Mouse (Mus musculus) hindbrain, postnatal 0 days (tissue): ENCODE measurements at regions not wholly inside any gene's neighbourhood (a gene's known extent, or its start where the extent isn't known, plus 50 kb on each side); places are given as distances from the start of the nearest gene placed in this dataset.
A peak's percentile ranks its signal among the peaks of the same experiment; 100 is the strongest.
"Not testable (repeated sequence)": the region's sequence is repeated elsewhere in the genome, so short reads cannot be mapped to it uniquely, and the experiment has no call there.

Source experiments
- ATAC-seq: fragments of 200-750 bp; cut with Nextera tagmentation; 2 replicates; pipeline ENCODE4 v1.8.0; 2017; ENCODE audit warnings: mild to moderate bottlenecking, moderate TSS enrichment, moderate library complexity
- DNase-seq: peaks from one replicate; pipeline ENCODE4 v3.0.0-alpha.2; 2015; ENCODE audit warnings: low spot score
- H3K27ac ChIP-seq: fragments of 300-500 bp; sonication (generic); 2 replicates; pipeline ENCODE4 v1.5.1; 2014; ENCODE audit warnings: mild to moderate bottlenecking
- H3K27me3 ChIP-seq: fragments of 300-500 bp; sonication (generic); 2 replicates; pipeline ENCODE4 v1.6.1; 2014; ENCODE audit warnings: low read length, mixed read lengths; ENCODE audit not compliant: insufficient read depth
- H3K36me3 ChIP-seq: fragments of 300-500 bp; sonication (generic); 2 replicates; pipeline ENCODE4 v1.6.1; 2014; ENCODE audit warnings: low read length, mixed read lengths; ENCODE audit not compliant: insufficient read depth
- H3K4me1 ChIP-seq: fragments of 300-500 bp; sonication (generic); 2 replicates; pipeline ENCODE4 v1.6.1; 2014; ENCODE audit warnings: antibody characterized with exemption, low read length, mixed read lengths; ENCODE audit not compliant: insufficient read depth
- H3K4me2 ChIP-seq: fragments of 300-500 bp; sonication (generic); 2 replicates; pipeline ENCODE4 v1.6.1; 2014; ENCODE audit warnings: low read depth, mild to moderate bottlenecking, low read length, moderate library complexity, mixed read lengths
- H3K4me3 ChIP-seq: fragments of 300-500 bp; sonication (generic); 2 replicates; pipeline ENCODE4 v1.5.1; 2014; ENCODE audit warnings: low read length
- H3K9ac ChIP-seq: fragments of 300-500 bp; sonication (generic); replicated peaks from 2 replicates; pipeline ENCODE4 v1.6.1; 2014; ENCODE audit warnings: mild to moderate bottlenecking, low read length, moderate library complexity, mixed read lengths
- H3K9me3 ChIP-seq: fragments of 300-500 bp; sonication (generic); 2 replicates; pipeline ENCODE4 v1.6.1; 2016; ENCODE audit warnings: low read length, mixed read lengths
- CTCF ChIP-seq: IDR thresholded peaks from 2 replicates; pipeline ENCODE4 v1.5.1; 2016; ENCODE audit warnings: antibody characterized with exemption, control low read depth, low read depth
- WGBS: fragments of 180-500 bp; shearing (Covaris S2); extraction: QIAGEN DNeasy Blood & Tissue Kit; methylation state at CpG from one replicate; pipeline ENCODE4 v1.1.7; 2014; 5-methylcytosine and 5-hydroxymethylcytosine counted together

- H3K9me3 ChIP-seq, result peaks cover 28% of the 10 kb centered on the region
- 89% methylated on average over 6 of the region's 6 CpGs for WGBS
Measured at GRCm38 (mm10) chr14:19327321-19327720, 91.4 kb downstream of the Gm21738 start.

GRCm38 (mm10) chr14:19311614-19312013 is 107.1 kb downstream of the Gm21738 start:
- no peak overlapping the region for H3K27ac ChIP-seq
- no peak for TF ChIP-seq CTCF
- peaks cover 6% of the 10 kb centered on the region; the same call in 1 of the 2 replicates for H3K9me3 ChIP-seq
- no peak overlapping the region for H3K4me2 ChIP-seq
- no peaks in the 10 kb centered on the region for H3K4me1 ChIP-seq
- DNase-seq (no peak), ATAC-seq (no peak)
- WGBS, result 80% methylated on average over 21 of the region's 21 CpGs
- H3K4me3 ChIP-seq, result no peak overlapping the region
- H3K27me3 ChIP-seq, result no peaks in the 10 kb centered on the region
- H3K36me3 ChIP-seq, result no peaks in the 10 kb centered on the region
- no peak overlapping the region for H3K9ac ChIP-seq

More at GRCm38 (mm10) chr14:19327321-19327720, 91.4 kb downstream of the Gm21738 start:
- Histone ChIP-seq H3K27me3 (no peaks in the 10 kb centered on the region), H3K36me3 (no peaks in the 10 kb centered on the region), H3K4me1 (no peaks in the 10 kb centered on the region), H3K27ac (no peak overlapping the region), H3K9ac (no peak overlapping the region), H3K4me2 (no peak overlapping the region), H3K4me3 (no peak overlapping the region)
- TF ChIP-seq CTCF, result no peak
- no peak for DNase-seq
- ATAC-seq, result no peak

- DNase-seq, result not testable (repeated sequence)
- WGBS, result 46% methylated on average over 4 of the region's 4 CpGs
Measured at GRCm38 (mm10) chr14:19302859-19303258, 115.9 kb downstream of the Gm21738 start.

GRCm38 (mm10) chr14:19279096-19279495 is 139.6 kb downstream of the Gm21738 start:
- H3K4me2 ChIP-seq, result no peak overlapping the region
- H3K4me3 ChIP-seq, result no peak overlapping the region
- TF ChIP-seq CTCF, result no peak
- 94% methylated on average over 1 of the region's 1 CpGs for WGBS
- no peaks in the 10 kb centered on the region for H3K36me3 ChIP-seq
- DNase-seq (no peak), ATAC-seq (no peak)
- no peak overlapping the region for H3K9ac ChIP-seq
- H3K9me3 ChIP-seq, result peaks cover 15% of the 10 kb centered on the region
- no peak overlapping the region for H3K27ac ChIP-seq
- no peaks in the 10 kb centered on the region for H3K27me3 ChIP-seq
- no peaks in the 10 kb centered on the region for H3K4me1 ChIP-seq

More at GRCm38 (mm10) chr14:19302859-19303258, 115.9 kb downstream of the Gm21738 start:
- not testable (repeated sequence) for ATAC-seq, H3K4me1 ChIP-seq, H3K4me3 ChIP-seq, H3K27ac ChIP-seq, H3K4me2 ChIP-seq, H3K27me3 ChIP-seq, H3K36me3 ChIP-seq, H3K9me3 ChIP-seq, H3K9ac ChIP-seq

DNA sequence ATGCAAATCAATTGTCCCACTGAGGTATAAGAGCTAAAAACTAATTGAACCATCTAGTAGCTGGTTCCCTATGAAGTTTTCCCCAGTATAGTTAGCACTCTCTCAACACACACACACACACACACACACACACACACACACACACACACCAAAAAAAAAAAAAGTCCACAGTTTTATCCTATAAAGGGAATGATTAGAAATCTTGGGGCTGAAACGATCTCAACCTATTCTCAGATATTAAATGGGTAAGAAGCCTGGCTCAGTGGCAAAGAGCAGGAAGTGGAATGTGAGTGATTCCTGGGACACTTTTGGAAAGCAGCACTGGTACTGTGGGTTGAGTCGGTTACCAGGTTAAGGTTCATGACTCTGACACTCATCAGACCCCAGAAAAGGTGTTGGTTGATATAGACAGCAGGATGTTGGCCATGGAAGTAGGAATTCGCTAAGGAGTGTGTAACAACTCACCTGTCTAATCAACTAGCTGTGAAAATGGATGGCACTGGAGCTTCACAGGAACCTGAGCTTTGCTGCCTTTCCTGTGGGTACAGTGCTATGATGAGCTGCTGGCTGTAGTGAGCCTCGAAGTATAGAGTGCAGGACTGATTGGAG is 140.8 kb downstream of the Gm21738 start:
- peak; percentile 89 for DNase-seq
- H3K4me1 ChIP-seq, result no peaks in the 10 kb centered on the region
- H3K27ac ChIP-seq, result no peak overlapping the region
- TF ChIP-seq CTCF, result no peak
- H3K4me2 ChIP-seq, result no peak overlapping the region
- ATAC-seq, result peak; percentile 83
- H3K27me3 ChIP-seq, result no peaks in the 10 kb centered on the region
- H3K9ac ChIP-seq, result no peak overlapping the region
- 63% methylated on average over 4 of the region's 4 CpGs for WGBS
- no peak overlapping the region for H3K4me3 ChIP-seq
- H3K36me3 ChIP-seq, result no peaks in the 10 kb centered on the region
- peaks cover 15% of the 10 kb centered on the region for H3K9me3 ChIP-seq
